Mouse (Mus musculus) lung, postnatal 10 days (tissue): ENCODE measurements around the gene Il16.
A peak's percentile ranks its signal among the peaks of the same experiment; 100 is the strongest.

Experiments used
- DNase-seq: peaks from one replicate; pipeline ENCODE4 v3.0.0; 2021

Il16 gene

DNA sequence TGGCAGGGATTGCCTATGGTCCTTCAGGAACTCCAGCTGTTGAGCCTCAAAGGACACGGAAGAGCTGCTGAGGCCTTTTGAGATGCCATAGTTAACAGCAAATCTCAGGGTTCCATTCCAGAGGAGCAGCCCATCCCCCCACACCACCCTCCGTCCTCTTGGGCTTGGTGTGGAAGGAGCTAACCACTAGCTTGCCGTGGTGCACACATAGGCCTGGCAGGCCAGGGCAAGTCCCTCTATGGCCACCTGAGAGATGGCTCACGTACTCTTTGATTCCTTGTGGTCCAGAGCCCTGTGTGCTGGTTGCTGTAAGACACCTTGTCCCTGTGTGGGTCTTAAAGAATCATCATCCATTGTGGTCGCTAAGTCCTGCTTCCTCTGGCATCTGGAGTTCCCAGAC is 104.9 kb downstream of the Il16 start:
- peak; percentile 27 for DNase-seq

DNA sequence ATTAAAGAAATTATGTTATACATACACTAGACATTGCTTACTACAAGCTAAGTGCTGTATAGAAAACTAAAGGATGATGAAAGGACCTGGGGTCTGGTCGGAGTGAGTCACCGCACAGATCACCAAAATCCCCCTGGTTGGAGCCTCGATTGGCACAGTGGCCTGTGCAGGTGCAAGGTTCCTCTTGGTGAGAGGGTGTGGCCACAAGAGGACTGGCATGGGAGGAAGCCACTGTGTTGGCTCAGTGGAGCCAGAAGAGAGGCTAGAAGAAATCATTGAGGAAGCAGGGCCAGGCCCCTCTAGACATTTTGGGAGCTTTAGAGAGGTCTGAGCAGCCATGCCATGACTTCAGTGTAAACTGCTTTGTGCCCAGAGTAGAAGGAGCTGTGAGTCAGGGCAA is 106.4 kb downstream of the Il16 start:
- DNase-seq = no peak

DNA sequence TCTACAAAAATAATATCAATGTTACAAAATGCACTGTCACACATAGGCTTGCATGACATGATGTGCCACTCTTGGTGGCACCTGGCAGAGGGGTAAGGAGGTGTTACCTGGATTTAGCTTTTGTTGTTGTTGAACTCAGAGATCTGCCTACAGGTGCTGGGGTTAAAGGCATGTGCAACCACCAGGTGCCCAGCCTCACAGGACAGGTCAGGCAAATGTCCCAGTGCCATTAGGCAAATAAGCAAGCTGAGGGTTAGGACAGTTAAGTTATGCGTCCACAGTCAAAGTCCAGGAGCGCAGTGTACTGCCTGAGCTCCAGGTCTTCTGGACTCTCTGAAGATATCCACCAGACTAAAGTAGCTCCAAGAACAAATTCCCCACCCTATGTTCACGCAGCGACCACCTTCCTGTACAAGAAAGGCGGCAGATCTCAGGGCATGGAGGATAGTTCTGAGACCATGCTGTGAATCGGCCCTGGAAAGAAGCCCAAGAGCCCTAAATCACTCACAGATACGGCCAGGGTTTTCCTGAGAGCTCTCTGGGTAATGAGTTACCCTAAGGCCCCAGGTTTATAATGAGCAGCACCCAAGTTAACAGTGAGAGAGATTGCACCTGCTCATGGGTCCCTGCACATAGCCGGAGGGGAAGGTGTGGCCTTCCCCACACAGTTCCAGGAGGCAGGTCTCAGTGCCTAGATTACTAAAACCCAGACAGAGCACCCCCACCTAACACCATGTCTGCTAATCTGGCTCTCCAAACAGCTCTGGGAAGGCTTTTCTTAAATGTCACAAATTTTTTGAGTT is 107.5 kb downstream of the Il16 start:
- DNase-seq = no peak

DNA sequence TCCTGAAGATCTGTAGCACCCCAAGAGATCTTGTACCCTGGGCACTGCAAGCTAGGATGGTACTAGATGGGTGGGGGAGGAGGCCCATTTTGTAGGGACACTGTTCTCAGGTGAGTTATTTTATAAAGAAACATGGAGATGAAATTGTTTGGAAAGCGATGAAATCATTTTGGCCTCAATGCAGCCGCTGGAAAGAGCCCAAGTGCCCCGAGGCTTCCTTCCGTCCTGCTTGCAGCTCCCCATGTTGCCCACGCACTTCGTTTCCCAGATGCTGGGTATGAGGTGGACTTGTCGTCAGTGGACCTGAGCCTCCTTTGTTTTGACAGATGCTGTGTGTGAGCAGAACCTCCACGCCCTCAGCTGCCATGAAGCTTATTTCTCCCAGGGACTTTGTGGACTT is 109.1 kb downstream of the Il16 start:
- DNase-seq = no peak

DNA sequence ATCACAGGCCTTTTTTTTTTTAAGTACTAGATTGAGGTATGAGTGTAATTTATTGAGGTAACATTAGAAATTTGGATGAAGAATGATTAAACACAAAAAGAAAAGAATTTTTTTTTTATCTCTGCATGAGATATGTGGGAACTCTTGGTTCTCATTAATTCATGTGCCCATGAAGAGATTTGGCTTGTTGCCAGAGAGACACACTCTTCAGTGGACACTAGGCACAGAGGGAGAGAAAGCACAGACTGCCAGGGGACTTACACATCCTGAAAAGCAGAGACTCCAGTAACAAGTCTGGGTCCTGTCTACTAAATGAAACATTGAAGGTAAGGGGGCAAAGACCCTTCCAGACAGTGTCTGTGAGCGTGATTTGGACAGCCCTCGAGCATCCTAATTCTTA is 109.8 kb downstream of the Il16 start:
- DNase-seq = no peak

DNA sequence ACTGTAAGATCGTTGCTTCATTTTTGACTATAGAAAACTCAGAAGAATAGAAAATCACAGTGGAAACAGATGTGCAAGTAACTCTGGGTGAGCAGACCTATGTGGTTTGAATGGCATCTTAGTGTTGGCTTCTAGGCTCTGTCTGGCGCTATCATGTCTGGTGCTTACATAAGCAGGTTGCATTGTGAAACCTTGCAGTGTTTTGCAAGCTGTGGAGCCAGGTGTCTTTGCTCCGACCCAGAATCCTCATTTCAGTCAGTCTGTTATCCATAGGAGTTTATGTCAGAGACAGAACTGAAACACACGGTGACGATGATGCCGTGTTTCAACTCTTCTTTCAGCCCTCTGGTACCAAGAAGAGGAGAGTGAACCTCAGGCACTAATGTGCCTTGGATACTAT is 111.7 kb downstream of the Il16 start:
- DNase-seq = no peak

DNA sequence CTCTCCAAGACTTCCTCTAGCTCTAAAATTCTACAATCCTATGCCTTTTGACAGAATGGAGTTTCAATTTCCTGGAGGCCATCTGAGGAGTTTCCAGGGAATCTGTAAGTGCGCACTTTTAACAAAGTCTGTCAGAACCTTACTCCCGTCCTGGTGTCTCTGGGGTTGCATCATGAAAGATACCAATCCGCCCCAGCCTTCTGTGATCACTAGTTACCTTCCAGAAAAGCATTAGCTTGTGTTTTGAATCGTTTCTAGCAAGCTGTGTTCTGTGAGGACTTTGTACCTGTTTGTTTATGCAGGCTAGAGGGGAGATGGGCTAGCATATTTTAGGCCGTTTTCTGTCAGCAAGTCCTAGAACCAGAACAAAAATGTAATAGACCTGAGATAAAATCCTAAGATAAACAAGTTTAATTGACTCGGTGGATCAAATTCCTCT is 112.8 kb downstream of the Il16 start:
- no peak for DNase-seq

DNA sequence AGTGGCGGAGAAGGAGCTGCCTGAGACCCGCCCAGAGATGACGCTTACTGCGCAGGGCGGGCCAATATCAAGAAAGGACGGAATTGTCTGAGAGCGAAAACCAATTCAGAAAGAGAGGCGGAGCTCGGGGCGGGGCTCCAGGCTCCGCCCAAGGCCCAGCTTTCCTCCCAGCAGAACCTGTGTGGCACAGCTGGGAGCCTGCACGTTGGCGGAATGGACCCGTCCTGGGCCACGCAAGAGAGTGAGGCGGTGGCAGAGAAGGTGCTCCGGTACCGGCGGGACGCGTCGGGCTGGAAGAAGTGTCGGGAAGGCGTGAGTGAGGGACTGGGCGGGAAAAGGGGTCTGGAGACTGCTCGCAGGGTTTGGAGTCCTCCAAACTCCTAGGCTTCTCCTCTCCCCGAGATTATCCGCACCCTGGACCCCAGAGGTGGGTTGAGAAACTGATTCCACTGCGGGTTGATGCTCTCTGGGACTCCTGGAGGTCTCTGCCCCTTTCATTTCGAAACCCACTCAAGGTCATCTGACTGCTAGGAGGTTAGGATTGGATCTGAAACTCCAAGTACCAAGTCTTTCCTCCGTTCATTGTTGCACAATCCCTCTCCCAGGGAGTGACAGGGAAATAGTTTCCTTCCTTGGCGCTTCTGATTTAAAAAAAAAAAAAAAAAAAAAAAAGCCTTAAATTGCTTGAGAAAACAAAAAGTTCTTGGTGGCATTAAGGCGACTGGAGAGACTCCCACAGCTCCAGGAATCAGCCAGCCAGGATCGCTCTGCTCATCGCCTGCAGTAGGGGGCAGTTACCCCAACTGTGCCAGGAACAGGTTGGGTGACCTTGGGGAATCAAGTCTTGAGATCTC is 113.5 kb downstream of the Il16 start, which contains the start of gene Stard5:
Gene Stard5, plus strand, starts transcription at position 132 of the 854 bp plus-strand sequence.
- DNase-seq = peak; percentile 97

DNA sequence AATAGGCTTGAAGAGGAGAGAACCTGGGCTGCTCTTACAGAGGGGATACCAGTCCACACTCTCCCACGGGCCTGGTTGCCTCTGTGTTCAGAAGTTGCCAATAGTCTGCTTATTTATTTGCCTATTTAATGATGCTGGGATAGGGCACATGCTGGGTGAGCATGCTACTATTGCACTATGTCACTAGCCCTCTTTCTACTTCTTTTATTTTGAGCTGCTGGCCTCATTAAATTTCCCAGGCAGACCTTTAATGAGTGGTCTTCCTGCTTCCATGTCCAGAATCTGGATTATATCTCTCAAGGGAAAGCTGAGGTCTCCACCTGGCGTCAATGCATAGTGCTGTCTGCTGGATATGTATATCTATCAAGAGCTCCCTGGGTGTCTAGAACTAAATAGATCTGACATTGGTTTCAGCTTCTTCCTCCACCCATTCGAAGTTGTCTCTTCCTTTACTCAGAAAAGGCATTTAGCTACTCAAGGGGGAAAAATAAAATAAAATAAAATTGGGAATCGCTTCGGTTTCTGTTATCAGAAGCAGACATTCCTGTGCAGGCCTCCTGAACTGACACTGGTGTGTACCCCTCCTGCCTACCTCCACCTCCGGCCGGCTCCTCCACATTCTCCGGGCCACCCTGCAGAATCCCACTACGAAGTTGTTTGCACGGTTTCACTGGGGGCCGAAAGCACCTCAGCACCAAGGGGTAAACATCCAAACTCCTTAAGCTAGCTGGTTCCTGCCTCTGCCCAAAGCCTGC is 114.3 kb downstream of the Il16 start:
- no peak for DNase-seq

DNA sequence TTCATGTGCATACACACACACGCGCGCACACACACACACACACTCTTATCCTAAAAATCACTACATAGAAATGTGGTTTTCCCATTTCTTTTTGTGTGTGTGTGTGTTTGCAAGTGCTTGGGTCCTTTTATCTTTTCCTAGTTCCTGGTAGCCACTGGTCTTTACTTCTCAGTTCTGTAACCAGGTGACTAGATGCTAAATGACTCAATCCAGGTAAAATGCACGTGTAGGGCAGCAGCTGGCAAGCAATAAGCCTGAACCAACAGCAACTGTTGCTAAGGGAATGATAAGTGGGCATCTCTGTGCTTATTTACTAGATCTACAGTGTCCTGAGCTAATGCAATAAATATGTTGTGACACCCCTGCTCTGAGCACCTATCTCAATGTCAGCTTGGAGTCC is 118.2 kb downstream of the Il16 start:
- no peak for DNase-seq

DNA sequence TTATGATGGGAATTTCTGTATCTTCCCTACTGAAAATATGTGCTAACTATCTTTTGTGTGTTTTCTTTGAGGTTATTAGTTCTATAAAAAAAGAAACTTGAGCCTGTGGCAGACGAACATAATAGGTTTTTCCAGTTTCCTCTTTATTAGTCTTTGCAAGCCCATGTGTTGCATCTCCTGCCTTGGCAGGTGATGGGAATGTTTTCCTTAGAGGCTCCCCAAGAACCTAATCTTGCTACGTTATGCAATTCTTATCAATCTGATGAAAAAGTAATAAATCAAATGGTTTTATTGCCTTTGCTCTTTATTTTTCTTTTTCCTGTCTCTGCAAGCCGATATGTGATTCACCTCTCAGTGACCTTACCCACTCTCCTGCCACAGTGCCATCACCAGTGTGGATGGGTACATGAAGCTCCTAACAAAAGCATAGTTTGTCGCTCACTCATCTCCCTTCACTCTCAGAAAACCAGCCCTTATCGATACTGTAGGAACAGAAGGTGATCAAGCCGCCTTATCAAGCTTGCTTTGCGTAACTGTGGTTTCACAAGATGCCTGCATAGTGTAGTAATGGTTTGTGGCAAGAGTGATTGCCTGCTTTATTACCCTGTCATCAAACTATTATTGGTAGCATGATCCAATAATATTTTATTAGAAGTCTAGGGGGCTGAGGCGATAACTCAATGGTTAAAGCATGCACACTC is 118.8 kb downstream of the Il16 start:
- DNase-seq = no peak

DNA sequence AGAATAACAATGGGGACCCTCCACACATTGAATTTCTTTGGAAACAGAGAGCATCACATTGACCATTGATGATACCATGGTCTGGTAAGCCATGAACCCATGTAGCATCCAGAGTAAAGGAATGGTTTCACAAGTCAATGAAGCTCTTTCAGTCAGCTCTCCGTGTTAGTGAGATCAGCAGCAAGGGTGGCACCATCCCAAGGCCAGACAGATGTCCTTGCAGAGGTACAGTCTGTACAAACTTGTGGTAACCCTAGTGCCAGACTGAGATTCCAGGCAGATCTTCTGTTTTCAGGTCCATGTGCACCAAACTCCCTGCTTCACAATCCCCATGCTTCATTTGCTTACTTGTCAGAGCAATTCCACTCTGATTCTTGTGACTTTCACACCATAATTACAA is 121.5 kb downstream of the Il16 start:
- no peak for DNase-seq

DNA sequence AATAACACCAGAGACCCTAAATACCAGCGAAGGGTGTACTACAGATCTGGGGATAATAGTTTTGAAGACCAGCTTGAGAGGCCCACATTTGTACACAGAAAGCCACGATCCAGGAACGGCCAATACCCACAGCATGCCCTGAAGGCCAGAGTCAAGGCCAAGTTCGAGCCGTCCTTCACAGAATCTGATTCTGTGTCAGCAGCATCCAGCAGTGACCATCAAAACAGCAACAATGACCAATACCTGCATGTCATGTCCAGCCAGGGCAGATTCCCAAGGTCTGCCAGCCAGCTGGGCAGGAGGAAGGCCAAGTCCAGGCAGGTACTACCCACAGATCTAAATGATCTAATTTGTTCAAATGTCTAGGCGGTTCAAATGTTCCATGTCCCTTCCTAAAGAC is 122.9 kb downstream of the Il16 start:
- no peak for DNase-seq

DNA sequence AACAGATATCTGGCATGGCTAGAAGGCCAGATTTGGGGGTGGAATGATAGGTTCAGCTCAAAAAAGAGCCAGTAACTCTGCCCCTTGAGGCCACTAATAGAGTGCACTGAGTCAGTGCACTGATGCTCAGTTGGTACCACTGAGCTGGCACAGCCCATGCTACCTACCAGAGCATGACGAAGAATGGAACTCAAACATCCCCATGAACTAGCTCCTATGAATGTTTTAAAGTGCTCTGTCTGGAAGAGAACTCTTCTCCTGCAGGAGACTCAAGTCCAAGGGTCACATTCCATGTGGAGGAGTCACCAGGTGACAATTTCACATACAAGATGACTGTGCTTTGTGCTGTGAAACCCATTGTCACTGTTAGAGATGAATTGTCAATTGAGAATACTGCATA is 126.8 kb downstream of the Il16 start:
- no peak for DNase-seq

DNA sequence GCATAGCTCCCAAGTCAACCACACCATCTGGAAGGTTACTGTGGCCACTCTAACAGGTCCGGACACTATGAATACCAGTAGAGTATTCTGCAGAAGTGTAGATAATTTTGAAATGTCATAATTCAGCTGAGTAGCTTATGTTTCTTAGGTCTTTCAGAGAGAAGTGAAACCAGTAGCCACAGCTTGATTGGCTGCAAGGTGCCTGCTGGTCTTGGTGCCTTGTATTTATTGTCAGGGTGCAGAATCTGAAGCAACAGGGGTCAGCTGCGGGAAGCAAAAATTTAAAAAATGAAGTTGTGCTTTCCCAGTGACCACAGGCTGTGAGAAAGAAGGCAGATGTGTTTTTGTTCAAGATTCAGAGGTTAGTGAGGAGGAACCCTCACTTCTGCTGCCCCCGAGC is 129.3 kb downstream of the Il16 start:
- no peak for DNase-seq

DNA sequence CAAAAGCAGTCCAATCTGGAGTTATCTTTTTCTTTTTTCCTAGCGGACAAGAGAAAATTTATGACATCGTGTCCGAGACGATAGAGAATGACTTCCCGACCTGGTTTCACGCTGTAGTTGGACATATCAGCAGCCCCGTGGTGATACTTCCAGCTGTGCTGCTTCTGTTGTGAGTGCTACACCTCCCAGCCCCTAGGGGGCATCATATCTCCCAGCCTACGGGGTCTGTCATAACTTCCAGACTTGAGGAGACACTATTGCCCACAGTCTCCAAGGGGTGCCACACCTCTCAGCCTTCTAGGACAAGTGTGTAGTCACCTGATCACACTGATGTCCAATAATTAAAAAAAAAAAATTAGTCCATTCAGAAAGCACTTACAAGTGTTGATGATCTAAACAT is 129.7 kb downstream of the Il16 start:
- no peak for DNase-seq

DNA sequence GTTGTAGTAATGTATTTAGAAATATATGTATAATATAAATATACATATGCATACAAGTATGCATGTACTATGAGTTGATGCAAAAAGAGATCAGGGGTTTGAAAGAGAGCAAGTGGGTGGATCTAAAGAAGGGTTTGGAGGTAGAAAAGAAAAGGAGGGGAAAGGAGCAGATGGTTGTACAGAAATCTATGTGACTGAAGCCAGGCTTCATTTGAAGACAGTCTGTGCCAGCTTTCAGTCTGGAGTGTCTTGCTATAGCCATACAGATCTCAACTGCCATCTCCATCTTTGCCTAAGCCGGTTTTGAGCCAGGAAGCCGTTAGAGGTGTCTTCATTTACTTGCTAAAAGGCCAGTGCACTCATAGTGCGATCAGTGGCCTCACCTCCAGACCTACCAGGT is 130.3 kb downstream of the Il16 start:
- DNase-seq = no peak

DNA sequence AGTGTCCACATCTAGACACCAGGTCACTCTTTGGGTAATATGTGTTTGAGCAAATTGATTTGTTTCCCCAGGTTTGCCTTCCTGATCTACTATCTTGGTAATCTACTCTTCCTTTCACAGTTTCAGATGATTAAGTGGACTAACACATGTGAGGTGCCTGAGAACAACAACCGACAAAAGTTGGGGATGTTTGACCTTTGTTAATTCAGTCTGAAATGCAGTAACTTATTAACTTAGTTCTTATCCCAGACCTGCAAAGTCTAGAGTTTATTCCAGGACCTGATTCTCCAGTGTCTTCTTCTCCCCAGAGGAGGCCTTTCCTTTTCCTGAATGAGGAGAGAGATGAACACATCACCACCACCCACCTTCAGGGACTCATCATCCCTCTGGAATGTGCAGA is 133.6 kb downstream of the Il16 start:
- no peak for DNase-seq

DNA sequence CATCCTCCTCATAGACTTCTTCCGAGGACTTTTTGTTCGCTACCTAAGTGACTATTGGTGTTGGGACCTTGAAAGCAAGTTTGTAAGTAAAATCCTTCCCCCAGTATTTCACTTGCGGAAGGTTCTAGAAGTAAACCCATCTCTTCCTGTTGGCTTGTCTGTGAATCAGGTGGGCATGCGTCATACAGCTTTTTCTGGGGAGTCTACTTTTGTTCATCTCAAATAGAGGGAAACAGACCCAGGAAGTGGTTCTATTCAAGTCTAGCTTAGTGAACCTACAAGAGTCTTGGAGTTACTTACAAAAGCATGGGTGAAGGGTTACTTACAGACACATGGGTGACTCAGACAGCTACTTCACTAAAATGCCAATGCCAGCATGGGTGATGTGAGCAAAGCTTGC is 135.6 kb downstream of the Il16 start:
- no peak for DNase-seq

DNA sequence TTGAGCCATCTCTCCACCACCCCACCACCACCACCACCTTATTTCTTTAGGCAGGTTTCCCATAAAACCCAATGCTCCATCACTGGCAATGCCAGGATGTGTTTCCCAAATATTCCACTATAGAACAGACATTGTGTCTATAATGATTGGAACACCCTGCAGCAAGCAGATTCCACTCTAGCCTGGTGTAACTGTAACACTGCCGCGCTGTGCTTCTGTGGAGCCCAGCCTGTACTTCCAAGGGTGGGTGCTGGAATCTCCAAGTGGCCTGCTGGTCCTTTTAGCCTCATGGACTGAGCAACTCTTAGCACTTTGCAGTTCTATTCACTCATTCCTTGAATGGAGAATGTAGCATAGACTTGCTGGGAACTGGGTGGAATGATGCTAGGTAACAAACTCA is 138.7 kb downstream of the Il16 start:
- DNase-seq = no peak

DNA sequence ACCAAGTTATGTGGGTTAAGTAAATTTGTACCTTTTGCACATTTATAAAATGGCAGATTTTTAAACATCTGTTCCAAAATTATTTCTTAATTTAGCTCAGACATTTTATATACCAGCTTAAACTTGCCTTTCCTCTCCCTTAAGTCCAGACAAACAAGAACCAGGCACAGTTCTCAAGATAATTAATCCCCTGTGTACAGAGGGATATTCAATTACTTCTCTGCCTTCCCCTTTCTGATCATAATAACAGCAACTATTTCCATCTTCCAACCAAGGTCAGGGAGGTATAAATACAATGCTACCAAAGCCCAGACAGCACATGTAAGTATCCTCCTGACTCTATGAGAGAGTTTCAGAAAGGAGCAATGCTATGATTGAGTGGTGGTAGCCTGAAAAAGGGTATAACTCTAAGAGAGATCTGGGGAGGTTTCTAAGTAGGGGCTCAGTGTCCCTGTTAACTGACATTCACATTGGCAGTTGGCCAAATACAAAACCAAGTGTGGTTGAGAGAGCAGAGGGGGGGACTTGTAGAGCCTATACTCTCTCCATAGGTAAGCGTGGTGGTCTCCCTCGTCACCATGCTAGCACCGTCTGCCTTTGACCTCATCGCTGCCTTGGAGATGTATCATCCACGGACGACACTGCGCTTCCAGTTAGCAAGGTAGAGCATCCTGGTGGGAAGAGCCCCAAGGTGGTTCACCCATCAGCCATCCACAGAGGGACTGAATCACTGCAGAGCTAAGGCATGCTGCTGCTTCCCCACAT is 141.2 kb downstream of the Il16 start:
- no peak for DNase-seq

DNA sequence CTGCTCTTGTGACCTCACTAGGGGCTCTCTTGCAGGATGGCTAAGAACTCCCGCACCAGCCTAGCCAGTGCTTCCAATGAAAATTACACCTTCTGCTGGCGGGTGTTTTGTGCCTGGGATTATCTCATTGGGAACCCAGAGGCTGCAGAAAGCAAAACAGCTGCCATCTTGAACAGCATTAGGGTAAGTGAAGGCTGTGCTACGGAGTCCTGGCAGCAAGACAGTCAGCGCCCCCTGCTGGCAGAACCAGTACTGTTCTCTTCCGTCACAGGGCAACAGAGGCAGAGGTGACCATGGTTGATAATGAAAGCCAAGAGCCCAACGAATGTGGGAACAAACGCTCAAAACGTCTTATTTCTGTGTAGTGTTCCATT is 145.6 kb downstream of the Il16 start:
- peak; percentile 52 for DNase-seq
